Mouse (Mus musculus): ENCODE data around the gene Ppp1r3e.

Gene Ppp1r3e

GRCm38 (mm10) chr14:54876539-54877047, 757 bp downstream of the Ppp1r3e start:
- DNase-seq = peak; percentile 93

GRCm38 (mm10) chr14:54875844-54876538, 1.4 kb downstream of the Ppp1r3e start:
- no peak for DNase-seq

- DNase-seq = no peak
Measured at GRCm38 (mm10) chr14:54874165-54874564, 3.2 kb downstream of the Ppp1r3e start.

GRCm38 (mm10) chr14:54870861-54871260, 6.5 kb downstream of the Ppp1r3e start, which contains the start of gene Homez:
TSS of gene Homez (minus strand) at chr14:54870961.
- no peak for DNase-seq

- DNase-seq = no peak
Measured at GRCm38 (mm10) chr14:54868026-54868425, 9.3 kb downstream of the Ppp1r3e start.

GRCm38 (mm10) chr14:54866936-54867335, 10.4 kb downstream of the Ppp1r3e start:
- DNase-seq = peak; percentile 20

- DNase-seq = no peak
Measured at GRCm38 (mm10) chr14:54866268-54866667, 11.1 kb downstream of the Ppp1r3e start.

- DNase-seq = no peak
Measured at GRCm38 (mm10) chr14:54865626-54866025, 11.7 kb downstream of the Ppp1r3e start.

GRCm38 (mm10) chr14:54864313-54865036, 12.9 kb downstream of the Ppp1r3e start:
- DNase-seq = no peak

- peak; percentile 96 for DNase-seq
Measured at GRCm38 (mm10) chr14:54863501-54864312, 13.6 kb downstream of the Ppp1r3e start.

GRCm38 (mm10) chr14:54860511-54860910, 16.8 kb downstream of the Ppp1r3e start:
- peak; percentile 84 for DNase-seq

- no peak for DNase-seq
Measured at GRCm38 (mm10) chr14:54857891-54858290, 19.5 kb downstream of the Ppp1r3e start.

- DNase-seq = no peak
Measured at GRCm38 (mm10) chr14:54856703-54857102, 20.6 kb downstream of the Ppp1r3e start.

GRCm38 (mm10) chr14:54855726-54856125, 21.6 kb downstream of the Ppp1r3e start:
- DNase-seq = no peak

GRCm38 (mm10) chr14:54843461-54843860, 33.9 kb downstream of the Ppp1r3e start:
- peak; percentile 39 for DNase-seq

- no peak for DNase-seq
Measured at GRCm38 (mm10) chr14:54823716-54824115, 53.6 kb downstream of the Ppp1r3e start.

Measured in lung, postnatal 36 days (tissue).